Mouse (Mus musculus) hindbrain, embryonic 16.5 days (tissue): Measurements from ENCODE around the gene Klhdc8a. TPM values are rescaled to one million over a fixed set of nuclear protein-coding genes. Genes with fewer than 3 reads are reported as not detected.
A peak's percentile ranks its signal among the peaks of the same experiment; 100 is the strongest.
"Not testable (repeated sequence)": the region's sequence is repeated elsewhere in the genome, so short reads cannot be mapped to it uniquely, and the experiment has no call there.

ENCODE experiments used
- ATAC-seq: fragments of 200-750 bp; cut with Nextera tagmentation; 2 replicates; pipeline ENCODE4 v1.8.0; 2017; ENCODE audit warnings: moderate TSS enrichment, moderate library complexity
- H3K27ac ChIP-seq: fragments of 300-500 bp; sonication (generic); 2 replicates; pipeline ENCODE4 v1.5.1; 2014; ENCODE audit warnings: low read depth, mild to moderate bottlenecking, control low read depth, low read length, moderate library complexity
- H3K27me3 ChIP-seq: fragments of 300-500 bp; sonication (generic); replicated peaks from 2 replicates; pipeline ENCODE4 v1.6.1; 2014; ENCODE audit warnings: low read length; ENCODE audit not compliant: control insufficient read depth, insufficient read depth
- H3K36me3 ChIP-seq: fragments of 300-500 bp; sonication (generic); 2 replicates; pipeline ENCODE4 v1.6.1; 2014; ENCODE audit warnings: mild to moderate bottlenecking, low read length, moderate library complexity, mixed read lengths; ENCODE audit not compliant: control insufficient read depth, insufficient read depth
- H3K4me1 ChIP-seq: fragments of 300-500 bp; sonication (generic); 2 replicates; pipeline ENCODE4 v1.6.1; 2014; ENCODE audit warnings: low read depth, low read length; ENCODE audit not compliant: control insufficient read depth, insufficient read depth
- H3K4me2 ChIP-seq: fragments of 300-500 bp; sonication (generic); 2 replicates; pipeline ENCODE4 v1.6.1; 2014; ENCODE audit warnings: mild to moderate bottlenecking, low read length, control low read depth, moderate library complexity
- H3K4me3 ChIP-seq: fragments of 300-500 bp; sonication (generic); 2 replicates; pipeline ENCODE4 v1.5.1; 2014; ENCODE audit warnings: mild to moderate bottlenecking, low read length, control low read depth, moderate library complexity
- H3K9ac ChIP-seq: fragments of 300-500 bp; sonication (generic); 2 replicates; pipeline ENCODE4 v1.6.1; 2014; ENCODE audit warnings: low read depth, mild to moderate bottlenecking, control low read depth, low read length, moderate library complexity
- H3K9me3 ChIP-seq: fragments of 300-500 bp; sonication (generic); 2 replicates; pipeline ENCODE4 v1.6.1; 2014; ENCODE audit warnings: mild to moderate bottlenecking, low read length, moderate library complexity; ENCODE audit not compliant: control insufficient read depth
- WGBS: fragments of 180-500 bp; shearing (Covaris S2); extraction: QIAGEN DNeasy Blood & Tissue Kit; methylation state at CpG from one replicate; pipeline ENCODE4 v1.1.7; 2014; 5-methylcytosine and 5-hydroxymethylcytosine counted together
- polyA plus RNA-seq: library from polyadenylated mRNA; unstranded; fragments of >200 nt; fragmentation: Nextera tagmentation; extraction: Ambion mirVana; gene quantifications from 2 replicates; pipeline ENCODE4 v1.2.1, GENCODE M21; 2015

Gene Klhdc8a
- polyA plus RNA-seq, 1 experiment from 2014 or later = 10.0 TPM

DNA sequence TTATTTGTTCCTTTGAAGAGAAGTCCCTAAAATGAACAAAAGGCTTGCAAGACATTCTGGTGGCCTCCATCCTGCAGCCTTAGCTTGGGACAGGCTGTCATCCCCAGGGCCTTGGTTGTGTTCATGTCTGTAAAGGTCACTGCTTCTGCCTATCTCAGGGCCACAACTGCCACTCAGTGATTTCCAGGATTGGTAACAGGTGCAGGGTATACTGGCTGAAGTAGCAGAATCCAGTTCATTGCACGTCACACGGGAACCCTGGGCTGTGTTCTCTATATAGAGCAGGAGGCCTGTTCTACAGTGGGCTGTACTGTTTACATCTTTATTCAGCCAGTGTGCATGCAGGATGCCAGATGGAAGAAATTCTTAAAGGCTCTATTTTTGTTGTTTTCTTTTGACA lies 30.5 kb upstream of the Klhdc8a start:
- H3K4me1 ChIP-seq = no peaks in the 10 kb centered on the region; the same call in none of the 2 replicates
- H3K4me2 ChIP-seq = no peak overlapping the region
- no peak overlapping the region for H3K9ac ChIP-seq
- H3K4me3 ChIP-seq = no peak overlapping the region
- WGBS = 45% methylated on average over 2 of the region's 2 CpGs
- H3K27ac ChIP-seq = no peak overlapping the region
- ATAC-seq = no peak
- H3K27me3 ChIP-seq = no peaks in the 10 kb centered on the region
- H3K9me3 ChIP-seq = no peaks in the 10 kb centered on the region
- H3K36me3 ChIP-seq = no peaks in the 10 kb centered on the region

DNA sequence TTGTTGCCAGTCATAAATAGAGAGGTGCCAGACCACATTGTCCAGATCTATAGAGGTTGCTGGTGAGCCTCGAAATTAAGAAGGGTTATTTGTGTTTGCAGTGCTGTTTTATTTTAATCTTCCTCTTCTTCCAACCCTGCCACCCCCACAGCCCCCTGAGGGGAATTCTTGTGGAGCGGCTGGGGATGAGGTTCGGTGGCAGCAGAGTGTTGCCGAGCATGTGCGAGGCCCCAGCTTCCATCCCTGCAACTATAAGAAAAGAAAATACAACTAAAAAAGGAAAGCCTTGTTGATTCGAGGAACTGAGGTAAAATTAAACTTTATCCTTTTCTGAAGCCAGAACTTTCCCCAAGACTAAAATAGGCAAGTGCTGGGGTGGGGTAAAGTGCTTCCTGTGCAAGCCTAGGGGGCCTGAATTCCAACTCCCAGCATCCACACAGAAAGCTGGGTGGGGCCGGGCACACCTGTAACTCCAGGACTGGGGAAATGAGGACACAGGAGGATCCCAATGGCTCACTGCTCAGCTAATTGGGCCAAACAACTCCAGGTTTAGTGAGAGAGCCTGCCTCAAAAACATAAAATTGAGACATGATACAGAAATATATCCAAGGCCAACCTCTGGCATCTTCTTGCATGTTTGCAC lies 29.9 kb upstream of the Klhdc8a start:
- Histone ChIP-seq H3K27ac (no peak overlapping the region), H3K4me1 (no peaks in the 10 kb centered on the region; the same call in none of the 2 replicates), H3K4me3 (no peak overlapping the region), H3K27me3 (no peaks in the 10 kb centered on the region), H3K9me3 (no peaks in the 10 kb centered on the region), H3K4me2 (no peak overlapping the region), H3K9ac (no peak overlapping the region), H3K36me3 (no peaks in the 10 kb centered on the region)
- ATAC-seq = no peak
- WGBS = 69% methylated on average over 7 of the region's 7 CpGs

DNA sequence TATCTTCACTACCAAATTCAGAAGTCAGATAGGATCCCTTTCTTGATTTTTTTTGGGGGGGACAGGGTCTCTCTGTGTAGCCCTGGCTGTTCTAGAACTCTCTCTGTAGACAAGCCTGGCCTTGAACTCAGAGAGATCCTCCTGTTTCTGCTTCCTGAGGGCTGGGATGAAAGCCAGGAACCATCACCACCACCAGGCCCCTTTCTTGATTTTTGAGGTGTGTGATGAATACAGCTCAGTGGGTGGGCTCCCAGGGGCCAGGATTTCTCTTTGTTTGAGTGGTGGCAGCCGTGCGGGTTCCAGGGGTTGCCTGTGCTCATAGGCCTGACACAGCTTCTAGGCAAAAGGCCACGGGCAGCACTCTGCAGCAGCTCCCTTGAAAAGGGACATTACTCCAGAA lies 27.2 kb upstream of the Klhdc8a start:
- no peak overlapping the region for H3K4me2 ChIP-seq
- no peaks in the 10 kb centered on the region for H3K9me3 ChIP-seq
- H3K27me3 ChIP-seq = no peaks in the 10 kb centered on the region
- H3K27ac ChIP-seq = no peak overlapping the region
- ATAC-seq = no peak
- no peaks in the 10 kb centered on the region; the same call in none of the 2 replicates for H3K4me1 ChIP-seq
- H3K4me3 ChIP-seq = no peak overlapping the region
- H3K36me3 ChIP-seq = no peaks in the 10 kb centered on the region
- WGBS = 42% methylated on average over 3 of the region's 3 CpGs
- no peak overlapping the region for H3K9ac ChIP-seq

DNA sequence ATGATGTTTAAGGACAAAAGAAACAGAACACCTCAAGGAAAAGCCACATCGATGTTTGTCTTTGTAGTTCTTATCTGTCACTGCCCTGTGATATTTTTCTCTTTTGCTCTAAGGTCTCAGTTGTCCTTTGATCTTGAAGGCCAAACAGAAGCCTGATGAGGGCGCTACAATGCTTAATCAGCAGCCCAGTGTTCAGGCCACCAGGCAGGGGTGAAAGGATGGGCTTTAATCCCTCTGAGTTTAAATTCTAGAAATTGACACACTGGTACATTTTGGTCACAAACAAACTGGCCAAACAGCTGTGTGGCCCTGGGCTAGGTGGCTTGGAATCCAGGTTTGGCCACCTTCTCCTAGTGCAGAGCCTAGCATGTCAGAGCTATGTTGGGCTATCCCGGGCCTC lies 21.7 kb upstream of the Klhdc8a start:
- ATAC-seq = no peak
- Histone ChIP-seq H3K36me3 (no peaks in the 10 kb centered on the region), H3K4me1 (peaks cover 3% of the 10 kb centered on the region), H3K9me3 (no peaks in the 10 kb centered on the region), H3K4me3 (no peak overlapping the region), H3K27ac (no peak overlapping the region), H3K9ac (no peak overlapping the region), H3K4me2 (no peak overlapping the region), H3K27me3 (no peaks in the 10 kb centered on the region)
- WGBS = 84% methylated on average over 3 of the region's 3 CpGs

DNA sequence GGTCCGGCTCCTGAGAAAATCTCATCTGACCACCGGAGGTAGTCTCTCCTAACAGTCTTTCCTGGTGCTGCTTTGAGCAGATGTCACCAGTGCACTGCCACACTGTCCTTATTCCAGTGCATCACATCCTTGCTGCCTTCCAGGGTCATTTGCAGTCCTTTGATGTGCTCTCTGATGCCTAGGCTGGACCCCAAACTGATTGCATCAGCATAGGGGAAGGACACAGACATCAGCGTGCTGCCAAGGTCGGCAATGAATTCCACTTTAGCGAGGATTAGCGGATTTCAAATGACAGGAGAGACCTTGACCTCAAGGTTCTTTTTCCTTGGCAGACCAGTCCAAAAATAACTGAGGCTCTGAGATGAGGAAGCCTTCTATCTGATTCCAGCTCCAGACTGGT lies 21.3 kb upstream of the Klhdc8a start:
- no peaks in the 10 kb centered on the region for H3K9me3 ChIP-seq
- no peaks in the 10 kb centered on the region for H3K27me3 ChIP-seq
- H3K4me1 ChIP-seq = peaks cover 8% of the 10 kb centered on the region
- no peak overlapping the region for H3K4me3 ChIP-seq
- H3K9ac ChIP-seq = no peak overlapping the region
- no peak overlapping the region for H3K4me2 ChIP-seq
- WGBS = 72% methylated on average over 6 of the region's 6 CpGs
- no peaks in the 10 kb centered on the region for H3K36me3 ChIP-seq
- ATAC-seq = no peak
- no peak overlapping the region for H3K27ac ChIP-seq

DNA sequence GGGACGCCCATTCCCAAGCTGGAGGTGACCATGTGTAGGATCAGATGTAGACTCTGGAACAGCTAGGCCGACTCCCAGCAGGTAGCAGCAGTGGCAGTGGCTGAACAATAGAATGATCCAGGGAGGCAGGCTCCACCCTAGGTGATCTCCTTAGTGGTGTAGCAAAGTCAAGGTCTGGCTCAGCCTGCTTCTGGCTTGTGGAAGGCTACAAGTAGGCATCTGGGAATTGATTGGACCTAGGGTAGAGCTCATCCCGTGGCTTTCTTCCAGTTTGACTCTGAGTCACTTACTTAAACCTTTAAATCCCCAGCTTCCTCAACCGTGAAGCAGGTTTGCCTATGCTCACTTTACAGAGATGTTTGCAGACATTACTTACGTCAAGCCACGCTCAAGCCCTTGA lies 17.8 kb upstream of the Klhdc8a start:
- not testable (repeated sequence) for H3K27me3 ChIP-seq, ATAC-seq, H3K36me3 ChIP-seq, H3K4me2 ChIP-seq, H3K9ac ChIP-seq, H3K9me3 ChIP-seq, H3K27ac ChIP-seq, H3K4me3 ChIP-seq
- H3K4me1 ChIP-seq = peaks cover 18% of the 10 kb centered on the region
- 74% methylated on average over 6 of the region's 6 CpGs for WGBS

DNA sequence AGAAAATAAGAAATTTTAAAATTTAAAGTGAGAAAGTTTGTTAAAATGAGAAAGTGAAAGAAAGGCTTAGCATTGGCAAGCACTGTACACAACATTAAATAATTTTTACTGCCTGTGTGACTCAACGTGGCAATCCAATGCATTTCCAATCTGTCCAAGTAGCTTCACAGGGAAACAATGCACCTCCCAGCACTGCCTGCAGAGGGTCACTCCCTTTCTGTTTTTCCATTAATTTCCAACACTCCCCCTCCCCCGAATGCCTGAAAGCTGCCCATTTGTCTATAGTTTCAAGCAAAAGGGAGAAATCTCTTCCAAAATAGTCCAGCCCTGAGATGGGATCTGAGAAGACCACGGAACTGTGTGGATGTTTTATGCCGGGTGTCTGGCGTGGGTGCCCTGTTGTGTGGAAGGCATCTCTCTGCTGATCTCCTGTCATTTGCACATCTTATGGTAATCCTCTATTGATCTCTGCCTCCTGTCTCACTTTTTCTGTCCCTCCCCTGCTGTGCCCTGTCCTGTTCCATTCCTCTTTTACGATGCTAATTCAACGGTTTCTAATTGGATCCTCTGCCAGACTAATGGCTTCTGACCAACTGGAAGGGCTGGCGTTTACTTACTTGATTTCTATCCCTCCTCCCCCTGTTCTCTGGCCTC lies 16.8 kb upstream of the Klhdc8a start:
- Histone ChIP-seq H3K36me3 (no peaks in the 10 kb centered on the region), H3K9me3 (no peaks in the 10 kb centered on the region), H3K4me1 (peaks cover 18% of the 10 kb centered on the region), H3K27ac (0 out of 2 replicates have a peak overlapping the region, but pooled peaks have one; percentile 23), H3K4me2 (no peak overlapping the region), H3K9ac (peak overlapping the region; percentile 13; the same call in 1 of the 2 replicates), H3K27me3 (no peaks in the 10 kb centered on the region), H3K4me3 (no peak overlapping the region)
- peak; percentile 32; the same call in 1 of the 2 replicates for ATAC-seq
- 15% methylated on average over 8 of the region's 8 CpGs for WGBS

DNA sequence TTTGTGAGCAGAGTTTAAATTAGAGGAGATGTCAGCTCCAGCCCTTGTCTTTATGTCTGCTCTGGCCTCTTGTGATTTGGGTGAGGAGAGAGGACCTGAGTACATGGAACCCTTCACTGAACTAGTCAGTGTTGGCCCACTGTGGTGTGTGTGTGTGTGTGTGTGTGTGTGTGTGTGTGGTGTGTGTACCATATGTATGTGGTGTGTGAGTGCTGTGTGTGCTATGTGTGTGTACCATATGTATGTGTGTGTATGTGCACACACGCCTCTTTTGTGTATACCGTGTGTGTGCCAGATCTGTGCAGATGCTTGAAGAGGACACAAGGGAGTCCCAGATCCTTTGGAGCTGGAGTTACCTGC lies 16.3 kb upstream of the Klhdc8a start:
- 80% methylated on average over 2 of the region's 2 CpGs for WGBS
- H3K9ac ChIP-seq = no peak overlapping the region
- no peaks in the 10 kb centered on the region for H3K9me3 ChIP-seq
- 0 out of 2 replicates have a peak, but pooled peaks have one; percentile 31 for ATAC-seq
- no peaks in the 10 kb centered on the region for H3K27me3 ChIP-seq
- no peak overlapping the region for H3K4me2 ChIP-seq
- no peaks in the 10 kb centered on the region for H3K36me3 ChIP-seq
- H3K27ac ChIP-seq = no peak overlapping the region
- H3K4me3 ChIP-seq = no peak overlapping the region
- peaks cover 18% of the 10 kb centered on the region for H3K4me1 ChIP-seq

DNA sequence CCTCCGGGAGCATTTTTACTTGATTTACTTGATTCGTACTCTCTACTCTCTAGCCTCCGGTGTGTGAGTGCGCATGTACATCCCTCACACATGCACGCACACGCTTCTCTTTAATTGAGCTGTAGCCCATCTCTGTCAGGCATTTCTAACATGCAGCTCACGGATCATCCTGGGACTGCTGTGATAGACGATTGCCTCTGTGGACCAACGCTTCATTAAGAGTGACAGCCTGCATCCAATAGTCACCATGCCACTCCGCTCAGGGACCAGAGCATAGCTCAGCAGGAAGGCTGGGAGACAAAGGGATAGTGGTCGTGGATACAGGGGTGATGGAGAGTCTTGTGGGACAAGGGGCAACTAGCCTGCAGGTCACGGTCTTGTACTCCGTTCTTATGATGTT lies 15.4 kb upstream of the Klhdc8a start:
- WGBS = 24% methylated on average over 13 of the region's 13 CpGs
- peaks cover 27% of the 10 kb centered on the region for H3K4me1 ChIP-seq
- H3K9ac ChIP-seq = peak overlapping the region; percentile 33; the same call in 1 of the 2 replicates
- H3K27me3 ChIP-seq = no peaks in the 10 kb centered on the region
- H3K4me2 ChIP-seq = peak overlapping the region; percentile 9; the same call in 1 of the 2 replicates
- no peaks in the 10 kb centered on the region for H3K9me3 ChIP-seq
- H3K4me3 ChIP-seq = no peak overlapping the region
- H3K27ac ChIP-seq = no peak overlapping the region
- peak; percentile 60 for ATAC-seq
- H3K36me3 ChIP-seq = no peaks in the 10 kb centered on the region
